Mouse (Mus musculus) cortical plate, adult 2 months (tissue): ENCODE data around the gene Stk39.

Experiments
- CTCF ChIP-seq: fragments of 200-500 bp; IDR thresholded peaks from 2 replicates; pipeline ENCODE4 v1.5.1; 2011; ENCODE audit warnings: mild to moderate bottlenecking, control low read depth, low read length; ENCODE audit not compliant: insufficient read depth; ENCODE audit errors: extremely low read depth
- POLR2A ChIP-seq: fragments of 200-500 bp; IDR thresholded peaks from 2 replicates; pipeline ENCODE4 v1.6.1; 2011; ENCODE audit warnings: mild to moderate bottlenecking, low read length, control low read depth; ENCODE audit not compliant: insufficient read depth; ENCODE audit errors: extremely low read depth

DNA sequence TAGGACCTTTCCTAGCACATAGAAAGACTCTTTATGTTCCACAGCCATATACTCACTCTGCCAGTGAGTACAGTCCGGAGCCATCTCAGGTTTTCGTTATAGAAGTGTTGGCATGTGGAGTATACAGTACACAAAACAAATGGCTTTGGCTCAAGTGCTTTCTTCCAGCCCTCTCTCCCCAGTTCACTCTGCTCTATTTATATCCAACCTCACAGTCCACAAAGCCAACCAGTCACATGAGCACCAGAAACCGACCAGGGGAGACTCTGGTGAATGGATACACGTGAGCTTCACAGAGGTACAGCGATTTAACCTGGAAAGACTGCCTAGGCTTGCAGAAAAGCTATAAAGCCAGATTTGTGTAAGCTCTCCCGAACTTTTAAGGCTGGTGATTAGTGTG lies 56.4 kb downstream of the Stk39 start:
- TF ChIP-seq CTCF (no peak), POLR2A (no peak)
